Comparison of ENCODE assay signal across 25 mouse cellular contexts in the genomic region with DNA sequence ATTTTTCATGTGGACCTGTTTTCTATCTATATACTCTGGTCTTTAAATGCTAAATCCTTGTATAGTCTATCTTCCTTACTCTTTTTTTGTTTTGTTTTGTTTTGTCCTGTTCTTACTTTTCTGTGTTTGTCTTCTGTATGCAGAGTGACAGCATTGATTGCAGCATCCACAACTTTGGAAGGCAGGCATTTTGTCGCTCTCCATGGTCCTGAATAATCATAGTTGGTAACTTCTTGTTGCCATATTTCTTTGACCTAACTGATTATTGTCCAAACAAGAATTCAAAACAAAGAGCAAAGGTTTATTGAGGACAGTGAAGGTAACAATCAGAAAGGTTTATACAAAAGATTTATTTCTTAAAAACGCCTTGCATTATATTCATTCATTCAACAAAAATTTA. TPM values are rescaled to one million over a fixed set of nuclear protein-coding genes. Genes with fewer than 3 reads are reported as not detected.
DNase-seq lines count a peak whose midpoint lies in the region; ATAC-seq and TF ChIP-seq lines count a peak whose summit lies in the region.
"Had no signal": no experiment of that assay in that cellular context is flagged by ENCODE, and none has a peak within 500 bp of the region (broad histone marks: within the 10 kb centered on the region; RNA-seq: fewer than 3 reads in every experiment).

No protein-coding gene starts in this region.

- no peak overlapping the region for H3K9ac ChIP-seq in liver, adult 2 months (ENCODE audit: low read depth, low read length)
- no peak overlapping the region for H3K9ac ChIP-seq in liver, embryonic 11.5 days (ENCODE audit: low read depth, low read length)
- no peak overlapping the region for H3K9ac ChIP-seq in embryonic facial prominence, embryonic 14.5 days (ENCODE audit: low read depth, low read length)
- H3K9ac ChIP-seq in heart, embryonic 12.5 days: no peak overlapping the region
- H3K9ac ChIP-seq in midbrain, embryonic 15.5 days: no peak overlapping the region
- H3K9ac ChIP-seq: hindbrain, embryonic 13.5 days; limb, embryonic 13.5 days; liver, postnatal 0 days had no signal

- H3K9me3 ChIP-seq in liver, embryonic 11.5 days (ENCODE audit: control insufficient read depth, low read length): no peaks in the 10 kb centered on the region
- no peaks in the 10 kb centered on the region for H3K9me3 ChIP-seq in embryonic facial prominence, embryonic 14.5 days (ENCODE audit: control insufficient read depth, low read length)
- H3K9me3 ChIP-seq in heart, embryonic 12.5 days (replicated peaks): no peaks in the 10 kb centered on the region
- H3K9me3 ChIP-seq in midbrain, embryonic 15.5 days: no peaks in the 10 kb centered on the region
- H3K9me3 ChIP-seq: hindbrain, embryonic 13.5 days; limb, embryonic 13.5 days had no signal

- ATAC-seq in liver, embryonic 11.5 days (replicated peaks; ENCODE audit: low FRiP score): no peak
- ATAC-seq in embryonic facial prominence, embryonic 14.5 days (ENCODE audit: low read depth): no peak
- no peak for ATAC-seq in heart, embryonic 12.5 days (ENCODE audit: insufficient number of reproducible peaks, low FRiP score)
- no peak for ATAC-seq in activated CD4-positive, CD25-positive, alpha-beta regulatory T cell, adult 4 months
- no peak for ATAC-seq in midbrain, embryonic 15.5 days (replicated peaks)
- ATAC-seq: CD4-positive, CD25-positive, alpha-beta regulatory T cell, adult 4 months; forebrain, embryonic 16.5 days; liver, postnatal 0 days had no signal

- TF ChIP-seq POLR2A in liver, adult 2 months (IDR thresholded peaks at IDR 0.05; ENCODE audit: extremely low read depth, insufficient read depth, low read length): no peak

- no peak overlapping the region for H3K4me3 ChIP-seq in liver, adult 2 months (ENCODE audit: insufficient read depth, low read depth, low read length)
- H3K4me3 ChIP-seq in liver, embryonic 11.5 days (ENCODE audit: low read depth, low read length): no peak overlapping the region
- H3K4me3 ChIP-seq in embryonic facial prominence, embryonic 14.5 days (ENCODE audit: low read depth, low read length): no peak overlapping the region
- no peak overlapping the region for H3K4me3 ChIP-seq in heart, embryonic 12.5 days
- no peak overlapping the region for H3K4me3 ChIP-seq in midbrain, embryonic 15.5 days
- H3K4me3 ChIP-seq: erythroblast, embryonic 14.5 days; gastrocnemius, adult 2 months; heart, adult 2 months; hindbrain, embryonic 13.5 days; limb, embryonic 13.5 days had no signal

- no peak overlapping the region for H3K4me2 ChIP-seq in liver, embryonic 11.5 days
- H3K4me2 ChIP-seq in embryonic facial prominence, embryonic 14.5 days (ENCODE audit: low read depth, low read length): no peak overlapping the region
- no peak overlapping the region for H3K4me2 ChIP-seq in heart, embryonic 12.5 days
- no peak overlapping the region for H3K4me2 ChIP-seq in midbrain, embryonic 15.5 days
- H3K4me2 ChIP-seq: hindbrain, embryonic 13.5 days; limb, embryonic 13.5 days had no signal

- no peak for TF ChIP-seq CTCF in liver, adult 2 months (IDR thresholded peaks at IDR 0.05; ENCODE audit: low read depth, low read length)

- no peaks in the 10 kb centered on the region for H3K79me2 ChIP-seq in liver, adult 2 months (ENCODE audit: control insufficient read depth, insufficient read depth, low read length)

- no peak overlapping the region for H3K27ac ChIP-seq in liver, adult 2 months (replicated peaks; ENCODE audit: insufficient read depth, low read depth, low read length)
- no peak overlapping the region for H3K27ac ChIP-seq in liver, embryonic 11.5 days (ENCODE audit: low read depth, low read length)
- H3K27ac ChIP-seq in embryonic facial prominence, embryonic 14.5 days (replicated peaks; ENCODE audit: low read depth, low read length): no peak overlapping the region
- no peak overlapping the region for H3K27ac ChIP-seq in heart, embryonic 12.5 days (ENCODE audit: poor library complexity, severe bottlenecking)
- no peak overlapping the region for H3K27ac ChIP-seq in midbrain, embryonic 15.5 days
- H3K27ac ChIP-seq: gastrocnemius, adult 2 months; heart, adult 2 months; hindbrain, embryonic 13.5 days; limb, embryonic 13.5 days; macrophage had no signal

- no peaks in the 10 kb centered on the region for H3K36me3 ChIP-seq in liver, adult 2 months (ENCODE audit: control insufficient read depth, insufficient read depth, low read length)
- no peaks in the 10 kb centered on the region for H3K36me3 ChIP-seq in liver, embryonic 11.5 days (ENCODE audit: control insufficient read depth, insufficient read depth, low read length)
- H3K36me3 ChIP-seq in embryonic facial prominence, embryonic 14.5 days (ENCODE audit: control insufficient read depth, insufficient read depth, low read length): no peaks in the 10 kb centered on the region
- no peaks in the 10 kb centered on the region for H3K36me3 ChIP-seq in heart, embryonic 12.5 days
- no peaks in the 10 kb centered on the region for H3K36me3 ChIP-seq in midbrain, embryonic 15.5 days (replicated peaks)
- H3K36me3 ChIP-seq: hindbrain, embryonic 13.5 days; limb, embryonic 13.5 days had no signal

- H3K27me3 ChIP-seq in liver, adult 2 months (ENCODE audit: control insufficient read depth, insufficient read depth, low read length): peaks cover 4% of the 10 kb centered on the region; the same call in 1 of the 2 replicates
- H3K27me3 ChIP-seq in liver, embryonic 11.5 days (replicated peaks; ENCODE audit: control insufficient read depth, insufficient read depth, low read length): peaks cover 8% of the 10 kb centered on the region
- H3K27me3 ChIP-seq in embryonic facial prominence, embryonic 14.5 days (replicated peaks; ENCODE audit: control insufficient read depth, insufficient read depth, low read length): peaks cover 9% of the 10 kb centered on the region
- H3K27me3 ChIP-seq in heart, embryonic 12.5 days (replicated peaks): peaks cover 9% of the 10 kb centered on the region
- no peaks in the 10 kb centered on the region for H3K27me3 ChIP-seq in midbrain, embryonic 15.5 days (replicated peaks)
- H3K27me3 ChIP-seq: hindbrain, embryonic 13.5 days had no signal

- H3K4me1 ChIP-seq in liver, adult 2 months (ENCODE audit: control insufficient read depth, insufficient read depth, low read length): no peaks in the 10 kb centered on the region
- H3K4me1 ChIP-seq in liver, embryonic 11.5 days (replicated peaks; ENCODE audit: control insufficient read depth, insufficient read depth, low read length): no peaks in the 10 kb centered on the region
- H3K4me1 ChIP-seq in embryonic facial prominence, embryonic 14.5 days (ENCODE audit: control insufficient read depth, insufficient read depth, low read length): no peaks in the 10 kb centered on the region
- peaks cover 4% of the 10 kb centered on the region; the same call in 1 of the 2 replicates for H3K4me1 ChIP-seq in heart, embryonic 12.5 days (replicated peaks)
- H3K4me1 ChIP-seq in midbrain, embryonic 15.5 days: no peaks in the 10 kb centered on the region
- H3K4me1 ChIP-seq: hindbrain, embryonic 13.5 days had no signal

- DNase-seq in liver, adult 2 months (ENCODE audit: extremely low read depth, low read depth, low spot score): peak; percentile 1
- DNase-seq in liver, embryonic 11.5 days (ENCODE audit: low spot score): no peak
- peak; percentile 79 for DNase-seq in NIH3T3 (ENCODE audit: low read depth)
- peak; percentile 66 for DNase-seq in embryonic facial prominence, embryonic 14.5 days (ENCODE audit: low spot score)
- DNase-seq: cerebellum, adult 8-10 months; gastrocnemius, adult 2 months; heart, adult 2 months; kidney, adult 11 months; kidney, postnatal 10 days; layer of hippocampus, adult 9-11 months; liver, postnatal 0 days; midbrain, embryonic 14.5 days; spleen, adult 18-20 months; thymus, adult 18-20 months had no signal

- WGBS in liver, adult 2 months: 35% methylated on average over 2 of the region's 2 CpGs
- WGBS in liver, embryonic 11.5 days: 35% methylated on average over 2 of the region's 2 CpGs
- 40% methylated on average over 2 of the region's 2 CpGs for WGBS in embryonic facial prominence, embryonic 14.5 days
- WGBS in heart, embryonic 12.5 days: 33% methylated on average over 2 of the region's 2 CpGs
- 59% methylated on average over 2 of the region's 2 CpGs for WGBS in midbrain, embryonic 15.5 days

RNA-seq across cellular contexts. Expression of gene Galnt13, which starts 5.1 kb away (rescaled TPM):
- total RNA-seq in liver, adult 2 months (2014; rRNA removed): not detected in 2 replicates
- not detected in 2 replicates for polyA plus RNA-seq in liver, adult 2 months (2012; rRNA removed)
- 0.08 and 0.22 TPM in 2 replicates for polyA plus RNA-seq in liver, embryonic 11.5 days (2014; fragmentation: Nextera tagmentation; extraction: Ambion mirVana)
- polyA plus RNA-seq in embryonic facial prominence, embryonic 14.5 days (2014; fragmentation: Nextera tagmentation; extraction: Ambion mirVana): 1.6 and 2.1 TPM in 2 replicates
- polyA plus RNA-seq in heart, embryonic 12.5 days (2016; fragmentation: Nextera tagmentation; extraction: Ambion mirVana): 0.08 and 0.20 TPM in 2 replicates
- under 1 TPM in 1 of 2 experiments, not detected in 1; 0.08 TPM for polyA plus RNA-seq in activated CD4-positive, CD25-positive, alpha-beta regulatory T cell, adult 4 months (2017; shearing (Covaris generic))
- polyA plus RNA-seq in midbrain, embryonic 15.5 days (2015; fragmentation: Nextera tagmentation; extraction: Ambion mirVana): 9.6 and 10.9 TPM in 2 replicates
- total RNA-seq: common myeloid progenitor, adult 5-6 weeks; gastrocnemius, adult 2 months; heart, adult 2 months had no signal
- polyA plus RNA-seq: CD4-positive, CD25-positive, alpha-beta regulatory T cell, adult 4 months; erythroblast, embryonic 14.5 days; heart, adult 2 months; heart, postnatal 0 days; liver, postnatal 0 days; macrophage had no signal
